Mouse (Mus musculus) CD8-positive naive resting alpha-beta T cell, adult 57 days (primary cell): Measurements from ENCODE around the gene R3hdm2. TPM values are rescaled to one million over a fixed set of nuclear protein-coding genes. Genes with fewer than 3 reads are reported as not detected.

Experiments used
- total RNA-seq: library from RNA; stranded (reverse); gene quantifications from one replicate; pipeline ENCODE4 v1.2.4, GENCODE M21; 2023

R3hdm2 gene
- 83.0 TPM for total RNA-seq

GRCm38 (mm10) chr10:127380251-127380691 is at the start of gene R3hdm2:
R3hdm2 (plus strand) TSS chr10:127380327.

DNA sequence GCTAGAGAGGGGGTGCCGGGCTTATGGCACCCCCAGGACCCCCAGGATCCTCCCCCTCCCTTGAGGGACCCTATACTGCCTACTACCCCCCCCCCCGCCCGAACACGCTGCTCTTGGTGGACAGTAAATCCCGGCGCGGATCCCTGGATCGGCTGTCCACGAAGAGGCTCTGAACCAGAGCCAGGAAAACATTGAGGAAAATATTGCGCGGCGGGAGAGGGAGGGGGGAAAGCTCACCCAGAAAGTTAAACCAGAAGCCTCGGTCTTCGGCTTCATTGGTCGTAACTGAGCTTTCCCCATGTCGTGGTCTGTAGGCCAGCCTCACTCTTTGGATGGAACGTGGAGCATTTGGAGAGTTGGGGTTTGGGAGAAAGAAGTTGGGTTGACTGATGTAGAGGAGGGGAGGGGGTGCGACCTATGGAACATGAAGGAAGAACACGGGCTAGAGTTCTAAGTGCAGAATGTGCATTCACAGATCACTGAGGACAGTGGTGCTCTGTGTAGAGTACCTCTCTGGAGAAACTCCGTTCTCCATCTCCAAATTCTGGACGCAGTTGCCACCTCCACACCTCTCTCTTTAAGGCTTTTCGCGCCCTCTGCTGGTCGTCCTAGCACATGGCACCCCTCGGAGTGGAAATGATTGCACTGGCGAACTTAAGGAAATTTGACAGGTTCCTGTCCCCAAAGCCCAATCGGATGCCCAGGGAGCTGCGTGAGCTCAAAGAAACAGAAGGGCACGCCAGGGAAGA is 38.1 kb upstream of the R3hdm2 start, which contains the start of gene Gli1:
Gli1 (minus strand) TSS at position 84 of the 749 bp plus-strand sequence.

GRCm38 (mm10) chr10:127353909-127354895 is 25.9 kb upstream of the R3hdm2 start, which contains the start of gene Inhbe:
Inhbe (minus strand) TSS chr10:127354411.

GRCm38 (mm10) chr10:127369834-127370820 is 10.0 kb upstream of the R3hdm2 start, which contains the start of gene Inhbc:
Inhbc (minus strand) TSS chr10:127370431.

DNA sequence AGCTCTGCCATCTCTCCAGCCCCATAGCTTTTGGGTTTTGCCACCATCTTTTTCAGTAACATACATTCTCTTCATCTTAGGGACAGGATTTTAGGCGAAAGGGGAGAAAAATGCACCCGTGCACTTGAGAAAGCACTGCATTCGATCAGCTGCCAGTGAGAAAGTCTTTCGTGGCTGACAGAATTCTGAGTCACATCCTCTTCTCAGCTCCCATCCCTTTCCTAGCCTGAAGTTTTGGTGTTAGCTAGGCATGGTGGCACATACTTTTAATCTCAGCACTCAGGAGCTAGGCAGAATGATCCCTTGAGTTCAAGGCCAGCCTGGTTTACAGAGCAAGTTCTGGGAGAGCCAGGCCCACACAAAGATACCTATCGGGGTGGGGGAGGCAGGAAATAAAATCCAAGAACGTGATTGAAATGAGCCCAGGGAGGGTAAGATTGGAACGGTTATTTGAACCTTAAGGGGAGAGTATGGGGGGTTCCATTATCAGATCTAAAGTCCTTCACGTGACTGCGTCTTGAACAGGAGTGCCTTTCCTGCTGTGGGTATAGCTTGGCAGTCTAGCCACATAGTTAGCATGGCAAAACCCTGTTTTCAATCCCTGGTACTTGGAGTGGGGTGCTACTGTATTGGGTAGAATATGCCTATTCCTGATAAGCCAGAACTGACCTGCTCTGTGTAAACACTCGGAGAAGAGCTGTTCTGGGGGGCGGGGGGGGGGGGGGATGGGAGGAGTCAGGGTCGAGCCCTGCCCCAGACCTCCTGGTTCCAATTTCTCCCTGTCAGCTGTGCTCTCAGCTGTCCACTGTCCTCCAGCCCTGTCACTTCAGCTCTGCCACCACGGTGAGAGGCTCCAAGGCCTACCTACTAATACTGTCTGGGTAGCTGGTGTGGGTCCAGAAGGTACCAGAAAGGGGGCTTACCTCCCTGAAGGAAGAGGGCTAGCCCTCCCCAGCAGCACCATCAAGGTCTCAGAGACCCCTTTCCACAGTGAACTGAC is 121.1 kb downstream of the R3hdm2 start, which contains the start of gene Stac3:
Stac3 (plus strand) TSS at position 793 of the 1,000 bp plus-strand sequence.

GRCm38 (mm10) chr10:127514764-127515163 is 134.6 kb downstream of the R3hdm2 start, which contains the start of gene Ndufa4l2:
Ndufa4l2 (plus strand) TSS chr10:127514967.

GRCm38 (mm10) chr10:127522088-127522581 is 142.0 kb downstream of the R3hdm2 start, which contains the start of gene Shmt2:
Shmt2 (minus strand) TSS chr10:127522444.

DNA sequence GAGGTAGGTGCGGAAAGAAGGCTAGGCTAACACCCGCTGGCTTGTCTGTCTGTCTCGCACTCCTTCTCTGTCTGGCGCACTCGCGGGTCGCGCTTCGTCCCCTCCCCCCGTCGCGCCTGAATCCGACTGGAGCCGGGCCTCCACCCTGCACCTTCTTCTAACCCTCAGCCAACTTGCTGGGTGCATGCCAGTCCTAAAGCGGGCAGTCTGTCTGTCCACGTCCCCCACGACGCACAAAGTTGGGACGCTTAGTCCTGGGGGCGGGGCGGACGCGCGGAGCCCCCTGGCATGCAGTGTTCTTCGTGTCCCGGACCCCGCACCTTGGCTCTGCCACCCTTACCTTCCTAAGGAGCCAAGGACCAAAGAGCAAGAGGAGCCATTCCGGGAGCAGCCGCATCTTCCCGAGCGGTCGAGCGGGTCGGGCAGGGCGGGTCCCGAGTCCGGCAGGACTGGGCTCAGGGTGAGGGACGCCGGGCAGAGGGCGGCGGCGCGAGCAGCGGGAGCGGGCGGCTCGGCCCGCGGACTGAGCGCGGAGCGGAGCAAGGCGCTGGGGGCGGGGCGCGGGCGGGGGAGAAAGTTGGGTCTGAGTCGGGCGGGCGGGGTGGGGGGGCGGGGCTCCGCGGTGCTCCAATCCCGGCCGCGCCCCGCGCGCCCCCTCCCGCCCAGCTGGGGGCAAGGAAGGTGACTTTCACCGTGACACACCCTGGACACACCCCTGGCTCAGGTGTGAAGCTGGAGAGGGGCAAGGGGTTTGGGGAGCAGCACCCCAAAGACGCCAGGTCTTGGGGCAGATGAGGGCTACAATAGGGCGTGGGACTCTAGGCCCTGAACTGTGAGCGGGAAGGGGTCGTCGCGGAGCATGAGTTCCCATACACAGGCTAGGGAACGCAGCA is 154.2 kb downstream of the R3hdm2 start, which contains the start of gene Nxph4:
Nxph4 (minus strand) TSS at position 524 of the 893 bp plus-strand sequence.

Other genes starting within 250 kb of the R3hdm2 start
- 838 TPM for gene B4galnt1, start 215.1 kb upstream of the R3hdm2 start, total RNA-seq
- not detected for gene Slc26a10, start 199.7 kb upstream of the R3hdm2 start, total RNA-seq
- gene Arhgef25, start 190.2 kb upstream of the R3hdm2 start, total RNA-seq: 0.49 TPM
- 60.7 TPM for gene Dtx3, start 184.6 kb upstream of the R3hdm2 start, total RNA-seq
- gene Pip4k2c, start 168.7 kb upstream of the R3hdm2 start, total RNA-seq: 35.9 TPM
- gene Kif5a, start 117.0 kb upstream of the R3hdm2 start, total RNA-seq: not detected
- 99.5 TPM for gene Dctn2, start 114.0 kb upstream of the R3hdm2 start, total RNA-seq
- gene Mbd6, start 91.3 kb upstream of the R3hdm2 start, total RNA-seq: 93.2 TPM
- 44.1 TPM for gene Mars, start 68.5 kb upstream of the R3hdm2 start, total RNA-seq
- gene Arhgap9, start 58.4 kb upstream of the R3hdm2 start, total RNA-seq: 328 TPM
- not detected for gene Gli1, start 38.4 kb upstream of the R3hdm2 start, total RNA-seq
- not detected for gene Inhbe, start 25.9 kb upstream of the R3hdm2 start, total RNA-seq
- not detected for gene Inhbc, start 9.9 kb upstream of the R3hdm2 start, total RNA-seq
- gene Stac3, start 121.4 kb downstream of the R3hdm2 start, total RNA-seq: 6.2 TPM
- gene Ndufa4l2, start 134.6 kb downstream of the R3hdm2 start, total RNA-seq: not detected
- gene Shmt2, start 142.1 kb downstream of the R3hdm2 start, total RNA-seq: 117 TPM
- not detected for gene Nxph4, start 154.2 kb downstream of the R3hdm2 start, total RNA-seq
- 3.0 TPM for gene Lrp1, start 240.8 kb downstream of the R3hdm2 start, total RNA-seq